Mouse (Mus musculus) adrenal gland, adult 8-10 months (tissue): ENCODE data around the gene Heatr5b. TPM values are rescaled to one million over a fixed set of nuclear protein-coding genes. Genes with fewer than 3 reads are reported as not detected.
A peak's percentile ranks its signal among the peaks of the same experiment; 100 is the strongest.
"Not testable (repeated sequence)": the region's sequence is repeated elsewhere in the genome, so short reads cannot be mapped to it uniquely, and the experiment has no call there.

ENCODE experiments used
- DNase-seq: peaks from one replicate; pipeline ENCODE4 v3.0.0; 2022
- total RNA-seq, 4 experiments: library from RNA; stranded (reverse); gene quantifications; 2 replicates each; pipeline ENCODE4 v1.2.4; 2022

Gene Heatr5b
- 10 to 100 TPM; 34.7 to 46.4 (median 40.2) TPM for total RNA-seq

DNA sequence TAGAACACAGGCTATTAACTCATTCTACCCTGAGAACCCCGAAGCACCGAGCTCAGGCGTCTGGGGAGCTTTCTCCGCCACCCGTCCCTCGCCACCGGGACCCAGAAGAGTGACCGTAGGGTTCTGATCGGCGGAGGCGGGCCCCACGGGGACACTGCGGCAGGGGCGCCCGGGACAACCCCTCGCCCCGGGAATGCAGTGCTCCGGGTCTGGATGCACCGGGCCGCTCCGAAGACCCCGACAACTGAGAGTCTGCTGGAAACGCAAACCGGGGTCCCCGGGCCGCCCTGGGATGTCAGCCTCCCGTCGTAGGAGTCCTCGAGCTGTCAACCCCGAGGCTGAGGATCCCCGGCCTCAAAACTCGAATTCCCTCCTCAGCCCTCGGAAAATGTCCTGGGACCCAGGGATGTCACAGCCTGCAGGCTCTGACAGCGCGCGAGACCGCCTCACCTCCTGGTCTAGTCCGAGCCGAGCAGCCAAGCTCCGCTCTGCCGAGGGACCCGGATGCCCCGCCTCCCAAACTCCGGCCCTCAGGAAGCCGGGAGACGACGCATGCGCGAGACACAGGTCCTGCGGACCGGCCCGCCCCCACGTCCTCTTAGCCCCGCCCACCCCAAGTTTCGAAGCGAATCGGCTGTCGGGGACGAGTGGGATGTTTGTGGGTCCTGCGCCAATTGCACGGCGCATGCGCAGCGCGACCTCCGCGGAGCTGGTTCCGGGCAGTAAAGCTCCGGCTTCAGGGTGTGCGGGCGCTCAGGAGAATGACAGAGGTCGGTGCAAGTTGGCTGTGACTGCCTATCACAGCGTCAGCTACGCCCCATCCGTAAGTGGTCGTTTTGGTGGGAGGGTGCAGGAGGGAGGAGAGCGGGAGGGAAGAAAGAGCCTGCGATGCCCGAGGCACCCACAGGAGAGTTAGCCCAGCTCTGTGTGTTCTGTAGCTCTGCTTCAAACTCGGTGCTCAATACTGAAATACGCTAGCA, at the start of gene Heatr5b, which contains the start of gene Gpatch11:
Gene Heatr5b, minus strand, starts transcription at position 509 of the 980 bp plus-strand sequence.
Gene Gpatch11, plus strand, starts transcription at position 712 of the 980 bp plus-strand sequence.
- peak; percentile 96 for DNase-seq

DNA sequence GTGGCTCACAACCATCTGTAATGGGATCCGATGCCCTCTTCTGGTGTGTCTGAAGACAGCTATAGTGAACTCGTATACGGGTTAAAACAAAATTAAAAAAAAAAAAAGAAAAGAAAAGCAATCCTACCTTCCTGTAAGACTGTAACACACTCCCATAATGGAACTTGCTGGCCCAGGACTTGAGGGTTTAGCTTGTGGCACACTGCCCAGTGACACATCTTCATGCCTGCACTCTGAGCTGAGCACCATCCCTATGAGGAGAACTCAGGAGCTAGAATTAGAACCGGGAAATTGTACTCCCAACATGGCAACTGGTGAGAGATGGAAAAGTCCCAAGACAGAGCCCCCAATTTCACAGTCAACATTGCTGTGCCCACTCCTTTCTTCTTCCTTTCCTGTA, 48.1 kb upstream of the Heatr5b start:
- no peak for DNase-seq

DNA sequence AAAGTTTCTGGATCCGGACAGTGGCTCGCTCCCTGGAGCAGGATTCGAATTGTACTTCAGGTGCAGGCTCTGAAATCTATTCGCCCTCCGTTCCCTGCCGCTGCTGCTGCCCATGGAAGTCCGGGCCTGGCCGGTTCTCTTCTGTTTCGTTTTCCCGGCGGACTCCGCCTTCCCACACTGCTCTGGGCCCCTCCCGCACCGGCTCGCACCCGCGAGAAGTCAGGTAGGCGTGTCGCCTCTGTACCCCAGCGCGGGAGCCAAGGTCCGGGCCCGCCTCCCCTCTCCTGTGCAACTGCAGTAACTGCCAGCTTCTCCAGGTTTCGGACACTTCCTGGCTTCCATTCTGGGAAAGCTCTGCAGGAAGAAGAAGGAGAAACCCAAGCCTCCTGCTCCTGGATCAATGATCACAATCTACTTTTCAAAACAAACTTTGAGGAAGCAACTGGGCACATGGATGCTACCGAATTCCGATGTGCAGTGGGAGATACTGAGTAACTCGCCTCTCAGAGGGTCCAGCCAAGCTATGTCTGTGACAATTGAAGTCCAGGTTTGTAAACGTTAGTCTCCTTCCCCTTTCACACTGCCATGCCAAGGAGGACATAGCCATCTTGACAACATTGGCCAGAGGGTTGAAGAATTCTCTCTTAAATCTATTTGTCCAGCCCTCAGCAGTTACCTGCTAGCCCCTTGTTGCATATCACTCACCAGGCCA, 47.4 kb upstream of the Heatr5b start, which contains the start of gene Eif2ak2:
Gene Eif2ak2, minus strand, starts transcription at position 173 of the 712 bp plus-strand sequence.
- peak; percentile 87 for DNase-seq

DNA sequence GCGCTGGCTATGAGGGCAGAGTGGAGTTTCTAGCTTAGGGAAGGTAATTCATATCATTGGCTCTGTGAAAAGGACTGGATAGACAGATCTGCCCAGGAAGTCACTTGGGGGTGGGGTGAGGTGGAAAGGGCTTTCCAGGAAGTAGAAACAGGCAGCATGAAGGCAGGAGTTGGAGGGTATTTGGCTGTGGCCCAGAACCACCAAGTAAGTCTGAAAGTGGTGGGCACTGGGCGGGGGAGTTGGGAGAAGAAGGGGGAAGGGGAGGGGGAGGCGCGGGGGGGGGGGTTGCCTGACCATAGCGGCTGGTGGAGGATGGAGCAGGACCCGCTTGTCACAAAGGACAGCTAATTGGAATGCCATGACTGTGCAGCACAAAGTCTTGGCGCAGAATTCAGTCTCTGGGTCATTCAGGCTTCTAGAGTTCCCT, 46.7 kb upstream of the Heatr5b start:
- DNase-seq = no peak

DNA sequence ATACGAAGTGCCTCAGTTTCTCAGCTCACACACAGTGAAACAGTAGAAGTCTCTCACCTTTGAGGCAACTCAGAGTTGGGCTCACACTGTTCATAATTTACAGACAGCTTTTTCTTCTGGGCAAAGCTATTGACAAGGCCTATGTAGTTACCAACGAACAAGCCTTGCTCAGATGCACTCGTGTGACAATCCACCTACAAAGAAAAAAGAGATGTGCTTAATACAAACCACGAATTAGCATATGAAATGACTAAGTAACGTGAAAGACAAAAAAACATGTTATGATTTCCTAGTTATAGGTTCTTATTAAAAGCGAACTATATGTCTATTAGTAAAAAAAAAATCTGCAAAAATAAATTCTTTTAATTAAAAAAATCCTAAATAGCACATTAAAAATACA, 38.7 kb upstream of the Heatr5b start:
- no peak for DNase-seq

DNA sequence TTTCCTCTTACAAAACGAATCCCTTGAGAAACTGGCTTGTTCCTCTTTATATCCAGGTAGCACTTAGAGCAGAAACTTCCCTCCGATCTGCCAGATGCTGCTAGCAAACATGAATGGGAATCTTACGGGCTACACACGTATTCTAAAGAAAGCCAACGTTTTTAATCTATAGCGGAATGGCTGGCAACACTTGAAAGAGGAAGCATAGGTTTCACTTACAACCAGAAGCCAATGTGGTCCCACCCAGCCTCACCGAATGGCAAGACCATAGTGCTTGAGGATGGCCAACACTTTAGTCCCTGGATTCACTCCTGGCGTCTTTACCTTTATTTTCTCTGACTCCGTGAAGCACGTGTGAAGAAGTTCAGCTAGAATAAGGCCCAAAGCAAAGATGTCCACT, 21.1 kb upstream of the Heatr5b start:
- DNase-seq = no peak

DNA sequence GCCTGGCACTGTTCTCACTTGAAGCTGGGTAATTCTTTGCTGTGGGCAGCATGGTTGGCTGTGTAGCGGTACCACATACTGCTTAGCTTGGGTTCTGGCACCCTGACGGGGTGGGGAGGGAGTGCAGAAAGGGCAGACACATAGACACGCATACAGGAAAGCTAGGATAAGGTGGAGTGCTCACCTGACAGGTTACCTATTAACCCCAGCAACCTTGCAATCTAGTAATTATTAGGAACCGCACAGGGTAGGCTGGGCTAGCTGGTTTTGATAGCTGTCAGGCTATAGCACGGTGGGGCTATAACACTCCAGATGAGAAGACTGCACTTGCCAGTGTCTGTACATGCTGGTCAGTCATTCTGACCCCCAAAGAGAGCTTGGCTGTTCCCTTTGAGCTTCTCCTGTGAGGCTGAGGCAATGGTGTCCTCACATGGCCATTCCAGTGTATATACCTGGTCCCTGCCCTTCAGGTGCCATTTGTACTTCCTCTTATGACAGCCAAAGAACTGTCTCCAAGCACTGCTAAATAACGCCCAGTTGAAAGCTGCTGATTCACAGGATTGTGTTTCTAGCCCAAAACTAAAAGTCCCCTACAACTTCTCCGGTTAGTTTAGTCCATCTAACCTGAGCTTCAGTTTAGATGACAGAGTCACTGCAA, 7.2 kb upstream of the Heatr5b start:
- no peak for DNase-seq

DNA sequence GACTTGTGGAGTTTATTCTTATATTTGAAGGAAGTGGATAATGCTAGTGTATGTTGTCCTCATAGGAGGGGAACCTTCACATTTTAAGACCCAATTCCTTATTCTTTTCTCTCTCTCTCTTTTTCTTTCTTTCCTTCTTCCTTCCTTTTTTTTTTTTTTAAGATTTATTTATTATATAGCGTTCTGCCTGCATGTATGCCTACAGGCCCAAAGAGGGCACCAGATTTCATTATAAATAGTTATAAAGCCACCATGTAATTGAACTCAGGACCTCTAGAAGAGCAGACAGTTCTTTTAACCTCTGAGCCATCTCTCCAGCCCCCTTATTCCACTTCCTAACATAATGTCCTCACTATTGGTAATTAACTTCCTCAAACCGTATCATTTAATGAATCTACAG, 892 bp upstream of the Heatr5b start:
- no peak for DNase-seq

DNA sequence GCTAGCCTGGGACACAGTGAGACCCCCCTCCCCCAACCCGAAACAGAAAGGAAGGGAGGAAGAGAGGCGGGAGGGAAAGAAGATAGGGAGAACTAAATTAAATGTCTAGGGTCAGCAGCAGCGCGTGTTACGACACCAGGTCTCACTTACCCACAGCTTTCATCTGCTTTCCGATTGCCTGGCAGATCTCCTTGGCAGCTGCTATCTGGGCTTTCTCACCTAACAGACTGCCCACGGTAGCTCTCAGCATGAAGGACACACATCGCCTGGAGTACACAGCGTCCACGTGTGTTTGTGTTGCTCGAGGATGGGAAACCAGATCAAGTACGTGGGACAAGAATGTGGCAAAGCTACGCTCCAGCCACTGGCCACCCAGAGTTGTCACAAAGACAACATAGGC, 10.8 kb downstream of the Heatr5b start:
- DNase-seq = no peak

DNA sequence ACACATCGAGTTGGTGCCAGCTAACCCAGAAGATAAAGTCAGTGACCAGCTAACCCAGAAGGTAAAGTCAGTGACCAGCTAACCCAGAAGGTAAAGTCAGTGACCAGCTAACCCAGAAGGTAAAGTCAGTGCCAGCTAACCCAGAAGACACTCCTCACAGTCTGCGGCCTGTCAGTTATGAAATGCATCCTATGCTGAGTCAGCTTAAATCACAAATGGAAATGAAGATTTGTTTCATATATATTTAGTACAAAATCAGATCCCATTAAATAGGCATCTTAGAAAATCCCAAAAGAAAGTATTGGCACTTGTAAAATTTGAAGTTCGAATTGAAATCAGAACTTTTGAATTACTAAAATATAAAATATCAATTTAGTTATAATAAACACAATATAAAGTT, 25.6 kb downstream of the Heatr5b start:
- no peak for DNase-seq

DNA sequence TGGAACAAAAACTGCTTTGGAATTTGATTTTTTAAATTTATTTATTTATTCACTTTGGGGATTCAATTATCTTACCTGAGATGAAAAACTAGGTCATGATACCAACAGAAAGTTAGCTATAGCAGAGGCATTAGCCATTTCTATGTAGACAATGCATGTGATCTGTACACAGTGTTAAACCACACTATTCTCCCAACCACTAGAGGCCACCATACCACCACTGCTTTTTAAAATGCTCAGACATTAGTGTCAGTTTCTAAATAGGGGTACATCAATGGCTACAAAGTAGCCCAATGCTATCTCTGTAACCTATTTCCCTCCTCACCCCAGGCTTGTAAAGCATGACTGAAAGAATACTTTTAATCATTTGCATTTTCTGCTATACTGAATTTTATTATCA, 26.1 kb downstream of the Heatr5b start:
- DNase-seq = no peak

DNA sequence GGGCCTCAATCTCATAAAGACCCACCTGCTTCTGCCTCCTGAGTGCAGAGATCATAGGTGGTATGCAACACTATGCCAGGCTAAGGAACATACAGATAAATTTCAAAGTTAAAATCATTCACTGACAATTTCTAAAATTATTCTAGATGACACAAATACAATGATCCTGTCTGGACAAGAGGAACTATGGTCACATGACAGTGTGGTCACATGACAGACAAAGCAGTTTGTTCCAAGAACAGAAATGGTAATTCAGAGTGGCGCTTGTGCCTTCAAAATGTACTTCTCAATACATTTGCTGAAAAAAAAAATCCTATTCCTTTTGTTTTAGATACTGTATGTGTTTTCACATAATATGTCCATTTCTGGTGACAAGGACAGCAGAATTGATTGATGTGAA, 37.9 kb downstream of the Heatr5b start:
- DNase-seq = no peak

DNA sequence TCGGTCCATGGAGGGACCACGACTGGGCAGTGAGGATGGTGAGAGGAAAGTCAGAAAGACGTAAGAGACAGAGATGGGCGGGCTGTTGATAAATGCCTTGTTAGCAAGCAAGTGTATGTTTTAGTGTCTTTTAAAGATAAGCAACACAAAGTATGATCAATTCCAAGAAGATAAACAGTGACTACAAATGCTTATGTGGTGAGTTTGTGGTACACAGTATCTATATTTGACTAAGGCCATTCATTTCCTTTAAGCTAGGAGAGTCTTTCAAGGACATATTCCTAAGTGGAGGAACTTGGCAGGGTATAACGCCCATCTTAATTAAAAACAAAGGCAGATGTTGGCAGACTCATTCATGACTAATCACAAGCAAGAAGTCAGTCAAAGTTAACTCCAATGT, 40.8 kb downstream of the Heatr5b start:
- no peak for DNase-seq

DNA sequence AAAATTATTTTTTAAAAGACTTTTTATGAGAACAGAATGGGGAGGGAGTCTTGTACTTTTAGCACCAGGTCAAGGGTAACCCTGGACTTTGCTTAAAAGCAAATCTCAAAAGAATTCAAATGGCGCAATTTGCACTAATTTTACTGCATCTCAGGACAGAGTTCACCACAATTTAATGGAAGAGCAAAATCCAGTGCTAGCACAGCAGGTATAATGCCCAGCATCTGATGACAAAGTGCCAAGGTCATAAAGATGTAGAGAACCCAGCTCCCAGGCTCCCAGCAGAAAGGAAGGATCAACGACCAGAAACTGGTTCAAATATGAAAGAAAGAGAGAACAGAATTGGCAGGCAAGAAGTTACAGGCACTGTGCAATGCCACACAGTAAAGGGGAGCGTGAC, 43.0 kb downstream of the Heatr5b start:
- no peak for DNase-seq

DNA sequence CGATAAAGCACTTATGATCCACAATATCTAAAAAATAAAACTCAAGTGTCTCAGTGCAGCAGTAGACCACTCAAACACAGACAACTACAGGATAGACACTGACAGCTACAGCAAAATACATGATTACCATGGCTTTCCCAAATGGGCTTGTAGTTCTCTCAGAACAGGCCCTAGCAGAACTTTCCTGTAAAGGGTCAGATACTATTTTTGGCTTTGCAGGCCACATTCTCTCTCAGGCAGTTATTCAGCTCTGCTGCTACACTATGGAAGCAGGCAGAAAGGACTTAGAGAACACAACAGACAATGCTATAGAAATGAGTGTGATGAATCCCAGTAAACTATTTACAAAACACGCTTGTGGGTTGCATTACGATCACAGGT, 43.5 kb downstream of the Heatr5b start:
- no peak for DNase-seq

DNA sequence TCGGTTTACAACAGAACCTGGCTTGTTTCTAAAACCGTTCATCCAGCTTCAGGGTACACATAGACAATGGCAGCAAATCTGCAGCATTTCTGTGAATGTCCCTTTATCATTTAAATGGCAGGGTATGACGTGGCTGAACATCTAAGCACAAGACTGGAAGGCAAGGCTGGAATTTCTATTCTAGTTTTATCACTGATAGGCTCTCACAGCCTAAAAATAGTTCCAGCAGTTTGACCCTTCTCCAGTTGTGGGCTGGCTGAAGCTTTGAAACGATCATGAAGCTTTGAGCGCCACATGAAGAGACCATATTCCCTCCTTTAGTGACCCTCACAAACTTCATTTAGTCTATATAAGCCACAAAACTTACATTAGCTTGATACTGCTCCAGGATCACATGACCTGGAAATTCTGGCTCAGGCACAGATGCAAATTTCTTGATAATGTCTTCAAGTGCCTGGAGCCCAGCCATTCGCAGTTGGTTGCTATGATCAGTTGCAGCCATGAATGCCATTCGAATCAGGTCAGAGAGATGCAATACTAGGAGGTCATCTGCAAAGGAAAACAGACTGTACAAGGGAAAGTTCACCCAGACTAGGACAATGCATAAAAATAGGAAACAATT, 44.0 kb downstream of the Heatr5b start:
- no peak for DNase-seq

DNA sequence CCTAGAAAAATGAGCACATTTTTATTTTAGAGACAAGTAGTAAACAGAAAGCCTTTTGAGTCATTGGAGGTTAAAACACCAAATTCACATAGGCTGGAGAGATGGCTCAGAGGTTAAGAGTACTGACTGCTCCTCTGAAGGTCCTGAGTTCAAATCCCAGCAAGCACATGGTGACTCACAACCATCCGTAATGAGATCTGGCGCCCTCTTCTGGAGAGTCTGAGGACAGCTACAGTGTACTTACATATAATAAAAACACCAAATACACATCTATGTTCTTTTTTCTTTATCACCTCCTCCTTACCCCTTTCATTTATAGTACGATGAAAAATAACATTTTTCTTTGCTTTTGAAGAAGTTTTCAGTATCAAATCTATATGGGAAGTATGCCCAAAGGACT, 46.9 kb downstream of the Heatr5b start:
- DNase-seq = not testable (repeated sequence)

DNA sequence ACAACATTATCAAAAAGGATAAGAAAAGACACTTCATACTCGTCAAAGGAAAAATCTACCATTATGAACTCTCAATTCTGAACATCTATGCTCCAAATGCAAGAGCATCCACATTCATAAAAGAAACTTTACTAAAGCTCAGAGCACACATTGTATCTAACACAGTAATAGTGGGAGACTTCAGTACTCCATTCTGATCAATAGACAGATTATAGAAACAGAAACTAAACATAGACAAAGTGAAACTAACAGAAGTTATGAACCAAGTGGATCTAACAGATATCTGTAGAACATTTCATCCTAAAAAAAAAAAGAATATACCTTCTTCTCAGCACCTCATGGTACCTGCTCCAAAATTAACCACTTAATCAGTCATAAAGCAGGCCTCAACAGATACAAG, 56.4 kb downstream of the Heatr5b start:
- no peak for DNase-seq

DNA sequence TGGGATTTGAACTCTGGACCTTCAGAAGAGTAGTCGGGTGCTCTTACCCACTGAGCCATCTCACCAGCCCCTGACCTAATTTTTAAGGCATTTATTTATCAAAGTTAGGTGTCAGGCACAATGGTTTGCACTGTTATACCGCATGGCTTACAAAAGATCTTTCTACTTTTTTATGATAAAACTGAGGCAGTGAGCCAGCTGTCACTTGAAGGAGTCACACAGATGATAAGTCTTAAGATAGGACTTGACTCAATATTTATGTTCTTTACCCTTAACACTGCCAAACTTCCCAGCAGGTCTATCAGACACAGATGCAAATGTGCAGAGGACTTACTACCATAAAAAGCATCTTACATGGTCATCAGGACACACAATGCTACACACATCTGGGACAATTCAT, 62.8 kb downstream of the Heatr5b start:
- no peak for DNase-seq

DNA sequence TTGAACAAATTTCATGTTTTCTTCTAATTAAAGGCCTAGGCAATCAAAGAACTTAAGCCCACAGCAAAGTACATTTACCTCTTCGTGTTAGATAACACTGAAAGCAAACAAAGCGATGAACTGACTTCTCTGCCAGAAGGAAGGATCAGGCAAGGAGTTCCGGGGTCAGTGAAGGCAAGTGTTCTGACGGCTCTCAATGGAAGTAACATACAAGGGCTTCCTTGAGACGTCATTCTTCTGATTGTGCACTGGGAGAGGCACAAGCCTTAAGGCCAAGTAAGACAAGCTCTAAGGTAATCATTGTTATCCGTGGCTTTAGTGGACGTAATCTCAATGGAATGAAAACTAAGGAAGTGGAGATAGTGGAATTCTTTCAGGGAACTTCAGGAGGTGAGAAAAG, 64.2 kb downstream of the Heatr5b start:
- DNase-seq = no peak

DNA sequence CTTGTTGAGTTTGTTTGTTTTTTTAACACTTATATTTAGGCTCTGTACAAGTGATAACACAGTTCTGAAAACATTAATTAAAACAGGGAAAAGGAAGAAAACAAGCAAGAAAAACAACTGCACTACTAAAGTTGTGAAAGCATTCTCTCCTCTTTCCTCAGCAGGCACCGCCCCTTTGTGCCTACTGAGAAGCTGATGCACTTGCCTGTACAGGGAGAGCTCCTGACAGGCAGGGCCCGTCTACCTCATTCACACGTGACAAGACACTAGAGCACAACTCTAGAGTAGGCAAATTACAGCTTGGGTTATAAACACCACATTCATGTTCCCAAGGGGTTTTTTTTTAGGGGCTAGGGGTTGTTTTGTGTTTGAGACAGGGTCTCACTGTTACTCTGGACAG, 65.8 kb downstream of the Heatr5b start:
- no peak for DNase-seq

DNA sequence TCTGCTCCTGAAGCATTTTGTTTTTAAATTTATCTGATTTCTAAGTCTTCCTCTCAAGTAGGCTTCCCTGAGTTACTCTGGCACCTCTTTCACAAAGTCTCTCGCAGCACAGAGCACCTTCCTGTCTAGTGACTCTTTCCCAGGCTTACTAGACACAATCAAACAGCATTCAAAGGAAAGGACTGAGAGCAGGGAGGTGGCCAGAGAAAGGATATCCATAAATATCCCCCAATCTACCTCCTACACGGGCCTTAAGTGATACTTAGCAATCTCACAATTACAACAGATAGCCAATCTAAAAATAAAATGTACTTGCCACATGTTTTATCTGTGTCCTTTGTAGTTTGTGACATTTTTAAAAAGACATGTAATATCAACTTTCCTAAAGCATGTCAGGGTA, 66.2 kb downstream of the Heatr5b start:
- no peak for DNase-seq

DNA sequence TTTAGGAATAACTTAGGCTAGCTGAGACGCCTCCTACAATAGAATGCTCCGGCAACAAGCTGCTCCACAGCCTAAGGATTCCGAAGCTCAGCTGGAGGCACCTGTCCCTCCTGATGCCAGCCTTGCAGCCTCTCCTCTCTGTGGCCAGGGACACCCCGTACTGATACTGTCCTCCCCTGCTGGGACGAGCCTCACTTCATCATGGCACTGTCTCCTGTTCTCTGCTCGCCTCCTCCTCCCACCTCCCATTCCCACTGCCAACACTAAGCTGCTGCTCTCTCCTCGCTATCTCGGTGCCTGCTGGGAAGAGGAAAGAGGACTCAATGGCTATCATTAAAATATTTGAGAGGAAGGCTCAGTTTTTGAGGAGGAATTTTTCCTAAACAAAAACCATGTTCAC, 67.6 kb downstream of the Heatr5b start:
- no peak for DNase-seq
